Comparison of ENCODE assay signal across 8 mouse cellular contexts in the genomic region with DNA sequence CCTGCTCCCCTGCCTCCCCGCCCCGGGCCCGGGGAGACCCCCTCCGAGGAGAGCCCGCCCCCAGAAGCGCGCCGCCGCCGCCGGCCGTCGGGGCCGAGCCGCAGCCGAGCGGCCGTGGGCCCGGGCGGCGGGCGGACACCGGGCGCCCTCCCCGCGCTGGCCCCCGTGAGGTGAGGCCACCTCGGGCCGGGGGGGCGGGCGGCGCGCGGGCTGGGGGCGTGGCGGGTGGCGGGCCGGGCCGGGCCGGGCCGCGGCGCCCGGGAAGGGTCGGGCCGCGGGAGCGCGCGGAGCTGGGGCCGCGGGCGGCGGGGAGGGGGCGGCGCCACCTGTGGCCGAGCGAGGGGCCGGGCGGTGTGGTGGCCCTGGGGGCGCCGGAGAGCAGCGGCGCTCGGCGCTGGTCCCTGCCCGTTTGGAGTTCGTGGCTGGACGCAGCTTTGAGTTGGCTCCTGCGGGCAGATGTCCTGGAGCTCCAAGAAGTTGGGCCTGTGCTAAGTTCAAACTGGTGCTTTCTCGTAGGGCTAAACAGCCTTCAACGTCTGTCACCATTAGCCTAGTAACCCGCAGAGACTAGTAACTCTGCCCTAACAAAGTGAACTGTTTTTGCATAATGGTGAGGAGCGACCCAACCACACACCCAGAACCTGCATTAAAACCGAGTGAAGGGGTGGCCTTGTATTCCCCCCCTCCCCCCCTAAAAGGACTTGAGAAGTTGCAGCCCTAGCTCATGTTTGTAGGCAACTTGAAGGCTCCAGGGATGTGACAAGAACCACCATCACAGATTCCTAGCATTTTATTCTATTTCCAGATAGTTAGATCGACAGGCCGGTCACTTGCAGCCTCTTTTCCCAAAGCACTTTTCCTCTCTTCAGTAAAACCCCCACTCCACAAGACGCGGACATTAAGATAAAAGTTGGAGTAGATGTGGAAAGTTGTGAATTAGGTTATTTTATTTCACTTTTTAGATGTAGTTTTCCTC. TPM values are rescaled to one million over a fixed set of nuclear protein-coding genes. Genes with fewer than 3 reads are reported as not detected.
DNase-seq lines count a peak whose midpoint lies in the region; ATAC-seq and TF ChIP-seq lines count a peak whose summit lies in the region.

No protein-coding gene starts in this region.

- no peaks in the 10 kb centered on the region for H3K27me3 ChIP-seq in Patski
- H3K27me3 ChIP-seq in hindbrain, embryonic 16.5 days (replicated peaks; ENCODE audit: control insufficient read depth, insufficient read depth, low read length) = no peaks in the 10 kb centered on the region
- no peaks in the 10 kb centered on the region for H3K27me3 ChIP-seq in megakaryocyte, embryonic 14.5 days (replicated peaks)

- H3K4me2 ChIP-seq in hindbrain, embryonic 16.5 days (ENCODE audit: low read length) = peak overlapping the region; percentile 84

- 3% methylated on average over 17 of the region's 79 CpGs for WGBS in hindbrain, embryonic 16.5 days

- no peaks in the 10 kb centered on the region for H3K9me3 ChIP-seq in hindbrain, embryonic 16.5 days (ENCODE audit: control insufficient read depth, low read length)
- H3K9me3 ChIP-seq in megakaryocyte, embryonic 14.5 days = peaks cover 2% of the 10 kb centered on the region; the same call in 1 of the 2 replicates

- ATAC-seq in Patski = peak; percentile 76
- ATAC-seq in frontal cortex, adult (ENCODE audit: low TSS enrichment) = 0 out of 2 replicates have a peak, but pooled peaks have one; percentile 7
- peak; percentile 83 for ATAC-seq in hindbrain, embryonic 16.5 days

- CTCF ChIA-PET in Patski (lab: Charles Lee) = interaction anchor here (0.7 to 1.2 kb wide), 2 partner anchors 42 to 61 kb away, joined by 3 read pairs; no protein-coding TSS in a partner anchor

- H3K27ac ChIP-seq in hindbrain, embryonic 16.5 days (ENCODE audit: low read depth, low read length) = peak overlapping the region; percentile 94

- H3K4me3 ChIP-seq in hindbrain, embryonic 16.5 days (ENCODE audit: low read length) = peak overlapping the region; percentile 76
- H3K4me3 ChIP-seq in megakaryocyte, embryonic 14.5 days (replicated peaks) = peak overlapping the region; percentile 93

- peak overlapping the region; percentile 95 for H3K9ac ChIP-seq in hindbrain, embryonic 16.5 days (ENCODE audit: low read depth, low read length)

- TF ChIP-seq CTCF in Patski (IDR thresholded peaks at IDR 0.05) = peak; percentile 37

- no peaks in the 10 kb centered on the region for H3K36me3 ChIP-seq in hindbrain, embryonic 16.5 days (ENCODE audit: control insufficient read depth, insufficient read depth, low read length)
- H3K36me3 ChIP-seq in megakaryocyte, embryonic 14.5 days (replicated peaks; ENCODE audit: low read length) = no peaks in the 10 kb centered on the region

- POLR2A ChIA-PET in Patski (lab: Charles Lee) = no interaction called here

- in situ Hi-C loops in Patski (cut with MboI; ENCODE audit: low pct_unique_long_range_greater_than_20kb) = no loop called here

- H3K4me1 ChIP-seq in hindbrain, embryonic 16.5 days (ENCODE audit: control insufficient read depth, insufficient read depth, low read depth, low read length) = peaks cover 12% of the 10 kb centered on the region
- peaks cover 61% of the 10 kb centered on the region for H3K4me1 ChIP-seq in megakaryocyte, embryonic 14.5 days

- peak; percentile 20 for DNase-seq in Patski (ENCODE audit: low read depth, low spot score)
- peak; percentile 51 for DNase-seq in cerebellum, adult 9-10 months
- peak; percentile 10 to 15 for DNase-seq in left cerebral cortex, adult 8-10 months (ENCODE audit: low spot score in 2 of 2)
- peak; percentile 60 to 67 for DNase-seq in right cerebral cortex, postnatal 10 days (ENCODE audit: low spot score in 2 of 2)
- DNase-seq in urinary bladder, postnatal 25 days (ENCODE audit: low spot score) = peak; percentile 56

RNA-seq across cellular contexts. Expression of a gene that starts 0.9 kb away (rescaled TPM):
- polyA plus RNA-seq in Patski (2021) = 98.4 TPM
- 34.0 and 37.4 TPM in 2 replicates for polyA plus RNA-seq in hindbrain, embryonic 16.5 days (2015; fragmentation: Nextera tagmentation; extraction: Ambion mirVana)
- 100 to 1,000 TPM; 247 to 279 (median 255) TPM for total RNA-seq in left cerebral cortex, adult 8-10 months (2022)
- polyA plus RNA-seq in megakaryocyte, embryonic 14.5 days (2012; ENCODE audit: insufficient read depth, low replicate concordance) = 139 and 346 TPM in 2 replicates

RNA-seq across cellular contexts. Expression of a gene that starts 10.8 kb away (rescaled TPM):
- polyA plus RNA-seq in Patski (2021) = not detected
- not detected in 2 replicates for polyA plus RNA-seq in hindbrain, embryonic 16.5 days (2015; fragmentation: Nextera tagmentation; extraction: Ambion mirVana)
- not detected for total RNA-seq in left cerebral cortex, adult 8-10 months (2022)
- polyA plus RNA-seq in megakaryocyte, embryonic 14.5 days (2012; ENCODE audit: insufficient read depth, low replicate concordance) = not detected in 2 replicates

RNA-seq across cellular contexts. Expression of a gene that starts 26.8 kb away (rescaled TPM):
- 0.01 TPM for polyA plus RNA-seq in Patski (2021)
- polyA plus RNA-seq in hindbrain, embryonic 16.5 days (2015; fragmentation: Nextera tagmentation; extraction: Ambion mirVana) = 0.03 and 0.09 TPM in 2 replicates
- under 1 TPM; 0.09 to 0.18 (median 0.16) TPM for total RNA-seq in left cerebral cortex, adult 8-10 months (2022)
- not detected in 2 replicates for polyA plus RNA-seq in megakaryocyte, embryonic 14.5 days (2012; ENCODE audit: insufficient read depth, low replicate concordance)

RNA-seq across cellular contexts. Expression of a gene that starts 39.3 kb away (rescaled TPM):
- 0.23 TPM for polyA plus RNA-seq in Patski (2021)
- 1.8 and 2.1 TPM in 2 replicates for polyA plus RNA-seq in hindbrain, embryonic 16.5 days (2015; fragmentation: Nextera tagmentation; extraction: Ambion mirVana)
- total RNA-seq in left cerebral cortex, adult 8-10 months (2022) = 1 to 10 TPM; 2.9 to 5.4 (median 3.2) TPM
- 0.02 TPM in 1 of 2 replicates, not detected in the other for polyA plus RNA-seq in megakaryocyte, embryonic 14.5 days (2012; ENCODE audit: insufficient read depth, low replicate concordance)

RNA-seq across cellular contexts. Expression of a gene that starts 59.3 kb away (rescaled TPM):
- polyA plus RNA-seq in Patski (2021) = not detected
- 0.79 and 0.81 TPM in 2 replicates for polyA plus RNA-seq in hindbrain, embryonic 16.5 days (2015; fragmentation: Nextera tagmentation; extraction: Ambion mirVana)
- 1 to 10 TPM in 2 of 4 experiments, under 1 TPM in 2; 0.74 to 2.6 (median 1.6) TPM for total RNA-seq in left cerebral cortex, adult 8-10 months (2022)
- polyA plus RNA-seq in megakaryocyte, embryonic 14.5 days (2012; ENCODE audit: insufficient read depth, low replicate concordance) = 6.1 and 10.4 TPM in 2 replicates

Comparison
In these comparisons a context has a peak if more than half of its experiments do, and no peak if none do; other contexts are left out.
1. Peak in every context shown above with its lines: DNase-seq, ATAC-seq, H3K4me3 ChIP-seq and H3K27ac ChIP-seq.
2. ATAC-seq: peak in every context shown above with its lines; median percentile 83 in hindbrain, embryonic 16.5 days; 76 in Patski; 7 in frontal cortex, adult.
3. DNase-seq: peak in every context shown above with its lines; median percentile 64 in right cerebral cortex, postnatal 10 days; 56 in urinary bladder, postnatal 25 days; 51 in cerebellum, adult 9-10 months; 20 in Patski; 12 in left cerebral cortex, adult 8-10 months.